Mouse (Mus musculus) adrenal gland, postnatal 25 days (tissue): Measurements from ENCODE around the gene Rflnb. TPM values are rescaled to one million over a fixed set of nuclear protein-coding genes. Genes with fewer than 3 reads are reported as not detected.

Experiments used
- DNase-seq: peaks from one replicate; pipeline ENCODE4 v3.0.0; 2021; ENCODE audit warnings: mixed read lengths
- long read RNA-seq: library from polyadenylated mRNA; stranded (forward); transcript quantifications from one replicate; pipeline ENCODE4 v2.0.0, GENCODE M21; 2021
- total RNA-seq: library from RNA; stranded (reverse); gene quantifications from 2 replicates; pipeline ENCODE4 v1.2.3, GENCODE M21; 2021

Rflnb gene
- 19.3 and 20.2 TPM in 2 replicates for total RNA-seq
- long read RNA-seq, transcript Rflnb-201 (3 exons, 3,512 nt) = major isoform, 17 of 28 reads
- long read RNA-seq, partial matches to known transcripts = 10 of 28 reads
- long read RNA-seq, other reads (novel, unspliced or antisense) = 1 of 28 reads

DNA sequence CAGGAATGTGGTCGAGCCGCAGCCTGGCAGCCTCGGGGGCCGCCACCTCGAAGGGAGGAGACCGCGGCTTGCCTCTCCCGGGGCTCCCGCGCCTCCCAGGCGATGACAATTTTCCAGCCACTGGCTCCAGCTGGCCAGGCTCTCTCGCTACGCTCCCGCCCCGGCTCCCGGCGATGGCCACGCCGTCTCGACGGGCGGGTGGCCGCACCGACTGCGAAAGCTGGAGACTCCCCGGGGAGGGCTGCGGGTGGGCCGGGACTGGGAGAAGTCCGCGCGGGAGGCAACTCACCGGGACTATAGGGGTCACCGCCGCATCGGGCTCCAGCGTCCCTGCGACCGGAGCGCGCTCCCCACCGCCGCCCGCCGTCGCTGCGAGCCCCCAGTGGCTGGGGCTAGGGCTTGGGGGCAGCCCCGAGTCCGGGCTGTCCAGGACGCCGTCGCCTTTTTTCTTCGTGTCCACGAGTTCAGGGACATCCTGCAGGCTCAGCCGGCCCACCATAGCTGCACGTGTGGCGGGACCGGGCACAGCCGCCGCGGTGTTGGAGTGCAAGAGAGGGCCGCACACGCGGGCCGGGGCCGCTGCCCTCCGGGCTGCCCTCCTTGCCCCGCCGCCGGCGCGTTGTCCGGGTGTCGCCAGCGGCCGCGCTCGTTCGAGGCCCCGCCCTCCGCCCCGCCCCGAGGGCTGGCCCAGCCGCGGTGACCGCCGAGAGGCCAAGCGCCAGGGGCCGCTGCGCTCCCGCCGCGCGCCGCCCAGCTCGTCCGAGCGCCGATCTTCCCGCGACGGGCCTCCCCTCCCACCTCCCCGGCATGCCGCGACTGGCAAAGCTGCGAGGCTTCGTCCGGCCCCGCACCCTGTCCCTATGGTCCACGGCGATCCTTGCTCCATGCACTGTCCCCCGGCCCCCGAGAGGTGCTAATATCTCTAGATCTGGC lies at the start of gene Rflnb:
Gene Rflnb (minus strand): TSS at position 644 of the 933 bp plus-strand sequence.
- peak; percentile 96 for DNase-seq

DNA sequence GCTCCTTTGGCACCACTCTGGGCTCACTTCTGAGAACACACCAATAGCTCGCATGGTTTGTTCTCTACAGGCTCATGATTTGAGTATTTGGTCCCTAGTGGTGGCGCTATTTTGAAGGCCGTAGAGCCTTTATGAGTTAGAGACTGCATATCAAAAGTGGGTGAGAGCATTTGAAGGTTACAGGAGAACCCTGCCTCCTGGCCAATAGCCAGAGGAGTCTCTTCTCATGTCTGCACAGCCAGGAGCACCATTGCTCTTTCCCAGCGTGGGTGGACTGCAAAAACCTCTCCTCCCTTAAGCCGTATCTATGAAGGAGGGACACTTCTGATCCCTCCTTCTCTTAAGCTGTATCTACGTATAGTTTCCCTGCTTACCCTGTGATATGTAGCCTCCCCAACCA lies 49.8 kb upstream of the Rflnb start:
- peak; percentile 37 for DNase-seq

DNA sequence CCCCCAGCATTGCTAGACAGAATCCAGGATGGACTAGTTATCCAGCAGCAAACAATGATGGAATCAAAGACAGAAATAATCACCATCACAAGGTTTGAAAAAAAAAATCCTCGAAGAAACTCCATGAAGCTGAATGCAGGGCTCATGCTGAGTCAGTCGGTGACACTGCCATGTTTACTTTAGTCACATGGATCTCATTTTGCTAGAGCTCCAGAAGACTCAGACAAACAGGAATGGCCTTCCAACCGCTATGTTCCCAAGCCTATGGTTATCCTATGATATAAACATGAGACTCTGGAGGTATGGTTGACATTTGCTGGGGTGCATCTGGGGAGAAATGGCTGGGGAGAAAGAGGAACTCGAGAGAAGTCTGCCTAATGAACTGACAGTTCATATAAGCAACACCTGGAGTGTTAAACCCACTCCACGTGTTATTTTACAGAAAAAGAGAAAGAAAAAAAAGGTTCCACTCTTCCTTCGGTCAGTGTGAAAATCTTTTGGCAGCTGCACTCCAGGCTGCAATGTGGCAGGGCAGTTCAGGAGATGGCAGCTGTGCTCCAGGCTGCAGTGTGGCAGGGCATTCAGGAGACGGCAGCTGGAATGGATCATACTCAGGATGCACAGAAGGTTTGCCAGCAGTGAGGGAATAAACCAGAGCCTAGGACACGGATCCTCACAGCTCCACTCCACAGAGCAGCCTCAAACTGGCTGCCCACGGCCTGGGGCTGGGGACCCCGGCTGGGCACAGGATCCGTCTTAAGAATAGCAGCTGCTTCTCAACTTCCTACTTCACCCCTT lies 46.9 kb upstream of the Rflnb start:
- DNase-seq = no peak

DNA sequence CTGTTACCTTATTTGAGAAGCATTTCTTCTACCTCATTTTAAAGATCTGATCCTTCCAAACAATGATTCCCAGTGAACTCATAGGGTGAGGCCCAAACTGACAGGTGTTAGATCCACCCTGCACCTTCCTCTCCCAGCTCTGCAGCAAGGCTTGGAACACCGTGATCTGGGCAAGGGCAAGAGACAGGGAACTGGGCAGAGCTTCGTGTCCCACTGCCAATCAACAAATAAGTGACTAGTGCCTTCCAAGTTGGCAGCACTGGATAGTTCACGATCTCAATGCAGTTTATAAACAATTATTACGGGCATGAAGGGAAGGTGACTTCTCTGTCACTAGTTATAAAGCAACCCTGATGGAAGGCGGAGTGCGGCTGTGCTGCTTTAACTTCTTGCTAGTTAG lies 42.2 kb upstream of the Rflnb start:
- no peak for DNase-seq

DNA sequence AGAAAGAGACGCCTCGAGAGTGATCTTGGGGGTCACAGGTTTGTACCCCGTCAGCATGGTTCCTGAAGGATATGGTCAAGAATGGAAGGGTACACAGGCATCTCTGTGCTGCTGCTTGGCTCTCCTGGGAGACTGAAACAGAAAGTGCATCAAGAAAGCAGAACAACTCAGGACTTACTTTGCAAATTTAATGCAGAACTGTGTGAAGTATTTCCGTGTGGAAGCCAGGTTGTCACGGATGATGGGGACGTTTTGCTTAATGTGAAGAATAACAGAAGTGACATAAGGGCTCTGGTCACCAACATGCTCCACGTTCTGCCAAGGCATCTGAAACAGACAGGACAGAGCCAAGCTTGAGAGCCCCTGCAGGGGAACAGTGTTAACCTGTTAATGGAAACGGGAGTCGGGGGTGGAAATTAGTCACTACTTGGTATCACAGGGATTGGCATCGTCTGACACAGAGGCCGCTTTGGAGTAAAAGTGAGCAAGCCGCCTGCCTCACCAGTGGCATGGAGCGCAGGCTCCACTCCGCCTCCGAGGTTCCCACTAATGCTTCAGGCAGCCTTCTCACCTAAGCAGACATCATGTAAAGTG lies 39.1 kb upstream of the Rflnb start:
- DNase-seq = no peak

DNA sequence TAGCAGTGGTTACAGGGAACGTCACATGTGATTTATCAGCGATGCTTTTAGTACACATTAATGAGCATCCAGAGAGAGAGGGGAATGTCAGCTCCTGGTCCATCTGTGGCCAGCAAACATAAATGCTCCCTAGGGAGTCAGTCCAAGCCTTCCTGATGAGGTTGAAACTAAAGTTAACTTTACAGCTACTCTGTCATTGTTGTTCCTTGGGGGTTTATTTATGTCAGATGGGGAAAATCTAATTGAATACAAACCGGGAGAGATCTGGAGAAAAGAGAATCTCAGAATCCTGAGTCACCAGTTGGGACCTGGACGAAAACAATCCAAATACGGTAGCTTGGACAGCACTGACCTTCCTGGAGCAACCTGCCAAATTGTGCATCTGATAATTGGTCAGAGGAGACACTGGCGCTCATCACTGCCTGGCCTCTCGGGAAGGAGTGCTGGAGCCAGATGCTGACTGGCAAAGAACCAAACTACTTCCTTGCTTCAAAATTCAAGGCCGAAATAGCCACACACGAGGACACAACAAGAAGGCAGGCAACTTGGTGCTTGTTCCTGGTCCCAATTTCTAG lies 38.0 kb upstream of the Rflnb start:
- DNase-seq = peak; percentile 31

DNA sequence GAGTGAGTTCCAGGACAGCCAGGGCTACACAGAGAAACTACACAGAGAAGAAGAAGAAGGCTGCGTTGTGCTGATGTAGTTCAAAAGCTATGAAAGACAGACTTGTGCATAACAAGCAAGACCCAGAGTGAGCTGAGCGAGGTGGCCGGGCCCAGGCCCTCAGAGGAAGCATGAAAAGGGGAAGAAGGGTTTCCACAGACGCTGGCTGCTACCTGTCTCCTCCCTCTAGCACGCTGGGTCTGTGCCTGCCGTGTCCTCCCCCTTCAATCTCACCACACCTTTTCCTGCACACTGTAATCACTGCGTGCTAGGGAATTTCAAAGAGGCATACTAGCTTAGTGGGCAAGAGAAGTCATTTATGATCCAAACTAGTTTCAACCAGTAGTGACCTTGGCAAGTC lies 36.8 kb upstream of the Rflnb start:
- DNase-seq = no peak

DNA sequence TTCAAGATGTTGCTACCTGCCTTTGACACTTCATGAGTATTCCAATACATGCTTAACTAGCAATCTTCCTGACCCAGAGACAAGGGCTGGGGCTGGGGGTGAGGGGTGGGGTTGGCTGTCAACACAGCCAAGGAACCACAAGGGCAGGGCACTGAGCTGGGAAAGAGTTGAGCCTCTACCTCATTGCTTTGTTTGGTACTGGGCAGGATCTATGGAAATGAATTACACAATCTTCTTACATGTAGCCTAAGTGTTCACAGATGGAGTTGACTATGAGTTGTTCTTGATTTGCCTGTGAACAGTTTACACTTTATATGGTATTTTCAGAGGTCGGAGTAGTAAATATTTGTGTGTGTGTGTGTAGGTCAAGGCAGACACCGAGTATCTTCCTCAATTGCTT lies 33.3 kb upstream of the Rflnb start:
- no peak for DNase-seq

DNA sequence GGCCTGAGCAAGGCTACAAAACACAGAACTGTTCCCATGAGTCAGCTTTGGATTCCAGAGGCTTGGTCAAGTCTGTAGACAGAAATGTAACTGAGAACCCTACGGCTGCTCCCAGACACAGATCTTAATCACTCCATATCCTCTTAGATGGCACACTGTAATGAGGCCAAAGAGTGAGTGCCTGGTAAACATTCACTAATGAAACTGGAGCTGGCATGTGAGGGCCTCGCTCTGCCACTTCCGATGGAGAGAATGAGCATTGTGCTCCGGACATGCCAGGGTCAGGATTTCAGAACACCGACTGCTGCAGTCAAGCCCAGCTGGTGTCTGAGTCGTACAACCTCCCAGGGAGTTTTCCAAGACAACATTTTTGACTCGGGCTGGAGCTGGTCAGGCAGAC lies 32.4 kb upstream of the Rflnb start:
- DNase-seq = no peak

DNA sequence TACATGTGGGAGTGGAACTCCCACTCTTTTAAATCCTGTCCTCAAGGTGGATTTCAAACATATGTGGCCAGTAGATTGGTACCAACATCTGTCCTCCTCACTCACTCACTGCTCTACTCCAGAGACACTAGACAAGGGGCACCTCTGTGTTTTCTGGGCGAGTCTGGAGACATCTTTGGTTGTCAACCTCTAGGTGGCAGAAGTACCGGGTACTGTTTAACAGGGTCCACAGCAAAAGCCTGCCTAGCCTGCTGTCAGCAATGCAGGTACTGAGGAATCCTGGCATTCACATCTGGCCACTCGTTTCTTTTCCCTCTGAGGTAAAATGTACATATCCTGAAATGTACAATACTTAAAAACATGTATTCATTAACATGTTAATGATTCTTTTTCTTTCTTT lies 28.9 kb upstream of the Rflnb start:
- no peak for DNase-seq

DNA sequence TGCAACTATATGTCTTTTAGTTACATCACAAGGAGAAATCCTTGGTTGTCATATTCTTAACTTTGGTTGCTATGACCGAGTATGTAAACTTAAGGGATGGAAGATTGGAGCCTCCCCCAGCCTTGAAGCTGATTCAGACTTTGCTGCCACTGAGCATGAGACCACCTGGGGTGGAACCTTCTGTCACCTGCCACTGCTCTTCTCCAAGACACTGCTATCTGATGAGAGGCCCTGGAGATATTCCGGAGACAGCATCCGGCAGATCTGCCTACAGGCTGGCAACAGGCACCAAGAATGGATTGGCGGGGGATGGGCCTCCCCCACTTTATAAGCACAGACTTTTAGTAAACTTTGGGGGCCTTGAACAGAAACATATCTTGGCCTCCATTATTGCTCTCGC lies 24.9 kb upstream of the Rflnb start:
- DNase-seq = no peak

DNA sequence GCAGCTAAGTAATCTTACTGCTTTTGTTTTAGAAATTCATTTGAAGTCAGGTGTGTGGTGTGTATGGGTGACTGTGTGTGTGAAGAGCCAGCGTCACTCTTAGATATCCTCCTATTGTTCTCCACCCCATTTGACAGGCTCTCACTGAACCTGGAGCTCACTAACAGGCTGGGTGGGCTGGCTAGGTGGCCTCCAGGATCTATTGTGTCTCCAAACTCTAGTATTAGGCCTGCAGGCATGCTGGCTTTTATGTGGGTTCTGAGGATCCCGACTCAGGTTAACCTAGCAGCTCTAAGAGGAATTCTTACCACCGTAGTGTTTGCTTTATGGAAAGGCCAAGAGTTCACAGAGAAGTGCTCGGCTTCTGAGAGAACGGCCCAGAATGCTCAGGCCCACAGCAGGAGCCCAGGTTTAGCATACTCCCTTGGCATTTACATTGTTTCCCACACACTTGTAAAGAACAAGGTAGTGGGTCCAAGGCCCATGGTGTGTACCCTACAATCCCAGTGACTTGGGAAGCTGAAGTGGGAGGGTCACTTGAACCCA lies 23.5 kb upstream of the Rflnb start:
- no peak for DNase-seq

DNA sequence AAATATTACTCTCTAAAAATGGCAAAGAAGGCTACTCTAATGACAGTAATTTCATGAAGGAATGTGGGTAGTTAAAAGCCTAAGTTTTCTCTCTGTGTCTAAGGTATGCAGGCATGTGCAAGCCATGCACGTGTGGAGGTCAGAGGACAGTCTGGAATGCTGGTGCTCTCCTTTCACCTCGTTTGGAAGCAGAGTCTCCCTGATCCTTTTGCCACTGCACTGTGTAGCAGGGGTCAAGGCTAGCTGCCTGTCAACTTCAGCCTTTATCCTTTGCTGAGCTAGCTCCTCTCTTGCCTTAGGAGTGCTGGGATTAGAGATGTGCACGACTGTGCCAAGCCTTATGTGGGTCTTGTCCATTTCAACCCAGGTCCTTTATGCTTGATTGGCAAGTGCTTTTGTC lies 22.9 kb upstream of the Rflnb start:
- no peak for DNase-seq

DNA sequence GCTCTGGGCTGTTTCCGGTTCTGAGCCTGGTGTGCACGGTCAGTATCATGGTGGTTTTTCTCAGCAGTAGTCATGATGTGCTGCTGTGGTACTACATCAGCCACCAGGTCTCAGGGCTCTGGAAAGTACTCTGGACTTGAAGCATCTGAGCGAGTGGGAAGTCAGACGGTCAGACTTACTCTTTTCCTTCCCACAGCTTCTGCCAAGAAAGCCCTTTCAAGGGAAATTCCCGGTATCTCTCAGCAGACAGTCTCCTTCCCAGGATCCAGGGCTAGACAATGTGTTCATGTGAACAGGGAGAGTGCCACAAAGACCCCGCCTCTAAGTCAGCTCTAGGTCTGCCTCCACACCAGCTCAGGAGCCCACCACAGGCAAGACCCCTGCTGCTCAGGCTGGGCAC lies 17.8 kb upstream of the Rflnb start:
- DNase-seq = no peak

DNA sequence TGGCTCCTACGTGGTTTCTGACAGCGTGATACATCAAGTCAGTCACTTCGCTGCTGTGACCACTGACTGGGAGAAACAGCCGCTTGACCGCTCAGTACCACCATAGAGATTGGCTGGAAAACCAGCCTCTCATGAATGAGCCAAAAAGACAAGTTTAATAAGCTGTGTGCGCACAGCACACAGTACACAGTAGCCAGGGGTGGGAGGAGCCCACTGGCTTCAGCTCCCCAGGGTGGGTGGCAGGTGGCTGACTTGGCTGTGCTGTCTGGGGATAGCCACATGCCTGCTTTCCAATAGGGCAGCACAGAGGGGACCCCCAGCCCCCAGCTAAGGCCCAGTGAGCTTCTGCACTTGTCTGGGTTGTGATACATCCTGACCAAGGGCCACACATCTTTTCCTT lies 16.9 kb upstream of the Rflnb start:
- DNase-seq = no peak

DNA sequence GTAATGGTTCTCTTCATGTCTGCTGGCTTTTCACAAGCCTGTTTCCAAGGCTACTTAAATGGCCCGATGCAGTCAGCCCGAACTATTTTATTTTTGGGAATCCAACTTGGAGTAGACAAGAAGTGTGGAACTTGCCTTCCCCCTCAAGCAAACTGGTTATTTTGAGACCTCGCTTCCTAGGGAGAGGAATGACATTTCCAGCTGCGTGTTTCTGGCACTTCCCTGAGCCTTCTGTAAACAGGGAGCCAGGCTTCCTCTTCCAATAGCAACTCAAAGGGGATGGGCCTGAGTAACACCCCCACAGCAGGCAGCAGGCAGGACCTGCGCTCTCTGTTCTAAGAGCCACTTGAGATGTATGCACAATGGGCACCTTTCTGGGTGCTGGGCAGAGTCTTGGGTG lies 15.3 kb upstream of the Rflnb start:
- DNase-seq = no peak

DNA sequence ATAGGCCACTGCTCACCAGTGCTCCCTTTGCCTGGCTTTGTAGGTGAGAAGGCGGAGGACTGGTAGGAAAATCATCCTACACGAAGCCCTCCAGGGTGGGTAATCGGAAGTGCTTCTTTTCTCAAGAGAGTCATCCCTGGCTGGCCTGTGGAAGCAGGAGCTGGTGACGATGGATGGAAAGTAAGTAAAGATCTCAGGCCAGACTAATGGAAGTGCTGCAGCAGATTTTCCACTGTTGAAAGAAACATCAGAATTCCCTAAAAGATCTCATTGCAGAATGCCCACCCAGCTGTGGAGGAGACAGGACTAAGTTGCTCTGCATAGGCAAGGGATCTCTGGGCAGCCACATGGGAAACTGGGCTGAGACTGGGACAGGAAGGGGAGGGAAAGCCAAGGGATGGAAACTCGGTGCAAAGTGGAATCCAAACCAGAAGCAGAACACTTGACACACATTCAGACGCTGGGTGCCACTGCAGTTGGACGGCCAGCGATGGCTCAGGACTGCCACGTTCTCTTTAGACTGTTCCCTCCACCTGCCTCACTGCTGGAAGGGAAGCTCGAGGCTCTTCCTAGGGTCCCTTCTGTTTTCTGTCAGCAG lies 14.6 kb upstream of the Rflnb start:
- DNase-seq = no peak

DNA sequence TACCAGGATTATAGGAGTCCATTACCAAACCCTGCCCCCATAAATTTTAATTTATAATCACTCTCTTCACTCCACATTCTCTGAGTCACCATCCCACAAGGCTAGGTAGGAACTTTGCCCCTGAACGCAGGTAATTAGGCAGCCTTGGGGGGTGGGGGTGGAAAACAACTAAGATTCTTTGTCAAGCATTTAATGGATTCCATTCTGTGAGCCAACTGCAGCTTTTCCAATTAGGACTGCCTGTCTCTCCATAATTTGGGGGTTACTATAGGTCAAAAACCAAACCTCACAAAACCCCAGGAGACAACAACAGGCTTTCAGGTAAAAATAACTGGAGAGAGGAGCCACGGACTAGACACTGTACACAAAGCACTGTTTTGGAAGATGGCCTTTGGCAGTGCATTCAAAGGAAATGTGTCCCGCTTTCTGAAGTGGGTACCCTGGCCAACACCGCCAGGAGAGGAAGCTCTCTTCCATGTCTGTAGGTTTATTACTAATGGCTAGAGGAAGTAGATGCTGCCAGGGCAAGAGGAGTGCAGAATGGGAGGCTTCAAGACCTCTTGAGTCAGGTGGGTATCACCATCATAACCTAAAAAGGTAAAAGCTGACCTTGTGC lies 13.3 kb upstream of the Rflnb start:
- no peak for DNase-seq

DNA sequence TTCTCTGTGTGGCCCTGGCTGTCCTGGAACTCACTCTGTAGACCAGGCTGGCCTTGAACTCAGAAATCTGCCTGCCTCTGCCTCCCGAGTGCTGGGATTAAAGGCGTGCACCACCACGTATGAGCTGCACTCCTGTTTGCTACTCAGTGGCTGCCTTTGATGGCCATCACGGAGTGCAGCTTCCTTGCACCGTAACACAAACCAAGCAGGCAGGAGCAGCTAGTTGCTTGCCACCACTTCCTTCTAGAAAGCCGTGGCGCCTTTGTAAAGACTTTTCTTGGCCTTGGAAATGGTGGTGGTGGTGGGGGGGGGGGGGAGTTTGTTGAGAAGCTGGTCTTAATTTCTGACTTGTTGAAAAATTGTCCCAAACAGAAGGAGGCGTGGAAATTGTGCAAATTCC lies 12.5 kb upstream of the Rflnb start:
- DNase-seq = no peak

DNA sequence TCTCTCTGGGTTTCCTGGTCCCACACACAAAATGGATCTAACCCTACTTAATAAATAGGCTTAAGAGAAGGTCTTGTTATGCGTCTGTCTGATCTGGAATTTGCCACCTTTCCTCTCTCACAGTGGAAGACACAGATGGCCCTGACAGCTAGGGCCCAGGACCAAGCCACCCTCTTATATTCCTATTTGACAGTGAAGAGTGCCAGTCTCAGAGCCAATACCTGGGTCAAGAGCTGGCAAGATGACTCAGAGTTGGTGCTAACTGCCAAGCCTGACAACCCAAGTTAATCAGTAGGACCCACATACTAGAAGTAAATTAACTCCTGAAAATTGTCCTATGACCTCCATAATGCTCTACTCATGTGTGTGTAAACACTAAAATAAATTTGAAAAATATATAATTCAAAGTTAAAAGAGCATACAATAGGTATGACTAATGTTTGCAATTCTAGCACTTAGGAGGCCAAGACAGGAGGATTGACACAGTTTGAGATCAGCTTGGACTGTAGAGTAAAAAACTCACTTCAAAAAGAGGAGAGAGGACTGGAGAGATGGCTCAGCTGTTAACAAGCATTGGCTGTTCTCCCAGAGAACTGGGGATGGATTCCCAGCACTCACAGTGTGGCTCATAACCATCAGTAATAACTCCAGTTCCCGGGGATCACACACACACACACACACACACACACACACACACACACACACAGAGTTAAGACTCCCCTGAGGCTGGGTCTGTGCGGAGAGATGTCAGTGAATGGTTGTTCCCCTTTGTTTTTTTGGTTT lies 11.9 kb upstream of the Rflnb start:
- DNase-seq = no peak
